Mouse (Mus musculus) ovary, postnatal 10 days (tissue): ENCODE measurements at regions not wholly inside any gene's neighbourhood (a gene's known extent, or its start where the extent isn't known, plus 50 kb on each side); places are given as distances from the start of the nearest gene placed in this dataset.

Source experiments
- DNase-seq: peaks from one replicate; pipeline ENCODE4 v3.0.0; 2022; ENCODE audit warnings: low spot score

- DNase-seq, result no peak
Measured at GRCm38 (mm10) chr13:101625922-101626321, 142.1 kb downstream of the Pik3r1 start.

GRCm38 (mm10) chr13:101624179-101624581 is 143.8 kb downstream of the Pik3r1 start:
- no peak for DNase-seq

GRCm38 (mm10) chr13:101622649-101623048 is 145.4 kb downstream of the Pik3r1 start:
- no peak for DNase-seq

- DNase-seq, result no peak
Measured at GRCm38 (mm10) chr13:101620660-101621059, 147.4 kb downstream of the Pik3r1 start.

GRCm38 (mm10) chr13:101619154-101619553 is 148.9 kb downstream of the Pik3r1 start:
- no peak for DNase-seq

- DNase-seq, result no peak
Measured at GRCm38 (mm10) chr13:101612786-101613185, 155.2 kb downstream of the Pik3r1 start.

- DNase-seq, result no peak
Measured at GRCm38 (mm10) chr13:101611725-101612124, 156.3 kb downstream of the Pik3r1 start.

- no peak for DNase-seq
Measured at GRCm38 (mm10) chr13:101606184-101606730, 161.8 kb downstream of the Pik3r1 start.

- no peak for DNase-seq
Measured at GRCm38 (mm10) chr13:101605685-101606084, 162.3 kb downstream of the Pik3r1 start.

GRCm38 (mm10) chr13:101605051-101605450 is 163.0 kb downstream of the Pik3r1 start:
- no peak for DNase-seq

- DNase-seq, result no peak
Measured at GRCm38 (mm10) chr13:101598126-101598485, 169.9 kb downstream of the Pik3r1 start.

GRCm38 (mm10) chr13:101597243-101598125 is 170.5 kb downstream of the Pik3r1 start:
- DNase-seq, result no peak

GRCm38 (mm10) chr13:101594511-101595175 is 173.4 kb downstream of the Pik3r1 start:
- DNase-seq, result no peak

GRCm38 (mm10) chr13:101592355-101592754 is 175.7 kb downstream of the Pik3r1 start:
- DNase-seq, result no peak

GRCm38 (mm10) chr13:101588905-101589304 is 179.1 kb downstream of the Pik3r1 start:
- DNase-seq, result no peak

- no peak for DNase-seq
Measured at GRCm38 (mm10) chr13:101586787-101587186, 181.2 kb downstream of the Pik3r1 start.

- no peak for DNase-seq
Measured at GRCm38 (mm10) chr13:101576481-101576880, 191.5 kb downstream of the Pik3r1 start.

- no peak for DNase-seq
Measured at GRCm38 (mm10) chr13:101572809-101573590, 195.0 kb downstream of the Pik3r1 start.

- DNase-seq, result no peak
Measured at GRCm38 (mm10) chr13:101572246-101572645, 195.8 kb downstream of the Pik3r1 start.

- no peak for DNase-seq
Measured at GRCm38 (mm10) chr13:101570034-101570433, 198.0 kb downstream of the Pik3r1 start.

- DNase-seq, result no peak
Measured at GRCm38 (mm10) chr13:101568985-101569631, 198.9 kb downstream of the Pik3r1 start.

GRCm38 (mm10) chr13:101565323-101565722 is 202.7 kb downstream of the Pik3r1 start:
- no peak for DNase-seq
